Mouse (Mus musculus): ENCODE measurements around the gene Fkbp10. TPM values are rescaled to one million over a fixed set of nuclear protein-coding genes. Genes with fewer than 3 reads are reported as not detected.

Fkbp10 gene
- polyA plus RNA-seq, 1 experiment from 2014 or later: 212 TPM

DNA sequence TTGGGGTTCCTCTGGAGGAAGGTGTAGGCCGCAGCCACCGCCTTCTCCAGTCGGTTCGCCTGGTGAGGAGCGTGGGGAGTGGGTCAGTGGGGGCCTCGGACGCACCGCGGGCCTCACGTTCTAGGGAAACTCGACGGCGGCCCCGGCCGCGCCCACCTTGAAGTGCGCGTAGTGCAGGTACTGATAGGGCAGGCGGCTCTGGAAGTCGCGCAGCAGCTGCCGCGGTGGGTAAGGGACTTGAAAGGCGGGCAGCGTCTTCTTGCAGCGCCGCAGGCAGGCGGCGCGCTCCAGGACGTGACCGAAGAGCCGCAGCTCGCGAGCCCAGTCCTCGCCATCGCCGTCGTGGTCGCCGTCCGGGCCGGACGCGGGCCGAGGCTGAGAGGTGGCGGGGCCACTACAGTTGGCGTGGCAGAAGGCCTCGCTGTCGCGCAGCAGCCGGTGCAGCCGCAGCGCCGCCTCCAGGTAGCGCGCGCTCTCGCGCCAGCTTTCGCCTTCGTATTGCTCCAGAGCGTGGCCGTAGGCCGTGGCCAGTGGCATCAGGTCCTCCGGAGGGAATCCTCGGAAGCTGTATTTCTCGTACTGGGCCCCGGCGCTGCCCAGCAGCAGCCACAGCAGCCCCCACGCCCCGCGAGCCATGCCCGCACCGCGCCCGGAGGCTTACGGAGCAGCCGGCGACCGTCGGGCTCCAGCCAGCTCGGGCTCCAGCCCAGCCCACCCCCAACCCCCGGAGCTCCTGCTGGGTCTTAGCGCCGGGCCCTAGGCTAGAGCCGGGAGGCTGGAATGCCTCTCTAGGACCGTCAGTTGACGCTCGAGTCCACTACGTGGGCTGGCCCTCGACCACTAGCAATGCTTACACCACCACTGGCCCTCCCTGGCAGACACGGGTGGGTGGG, 1.2 kb upstream of the Fkbp10 start, which contains the start of gene P3h4:
P3h4 (minus strand) TSS at position 816 of the 893 bp plus-strand sequence.
- Histone ChIP-seq H3K27me3 (no peaks in the 10 kb centered on the region), H3K4me2 (replicated peaks) (peak within 1 kb of the TSS; percentile 79), H3K9me3 (replicated peaks) (no peaks in the 10 kb centered on the region), H3K27ac (replicated peaks) (peak within 1 kb of the TSS; percentile 94), H3K36me3 (peaks cover 11% of the 10 kb centered on the region), H3K4me3 (replicated peaks) (peak within 1 kb of the TSS; percentile 57), H3K9ac (peak within 1 kb of the TSS; percentile 66), H3K4me1 (peaks cover 60% of the 10 kb centered on the region)
- under 1% methylated on average over 92 of the region's 93 CpGs for WGBS
- ATAC-seq (ENCODE audit: insufficient number of reproducible peaks, low FRiP score, low TSS enrichment, low read depth): peak; percentile 95

DNA sequence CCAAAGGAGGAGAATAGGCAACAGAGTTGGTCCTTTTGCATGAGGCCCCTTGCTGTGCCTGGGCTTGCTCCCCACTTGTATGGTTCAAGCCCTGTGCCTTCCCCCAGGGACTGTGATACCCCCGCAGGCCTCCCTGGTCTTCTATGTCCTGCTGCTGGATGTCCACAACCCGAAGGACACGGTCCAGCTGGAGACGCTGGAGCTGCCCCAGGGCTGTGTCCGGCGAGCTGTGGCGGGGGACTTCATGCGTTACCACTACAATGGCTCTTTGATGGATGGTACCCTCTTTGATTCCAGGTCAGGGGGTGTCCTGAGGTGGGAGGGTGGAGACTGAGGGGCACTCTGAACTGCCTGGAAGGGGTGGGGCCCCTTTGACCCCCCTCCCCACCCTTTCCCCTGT, 6.0 kb downstream of the Fkbp10 start:
- no peak overlapping the region for H3K4me2 ChIP-seq (replicated peaks)
- H3K4me1 ChIP-seq: peaks cover 14% of the 10 kb centered on the region
- H3K4me3 ChIP-seq (replicated peaks): no peak overlapping the region
- 61% methylated on average over 8 of the region's 8 CpGs for WGBS
- H3K27me3 ChIP-seq: no peaks in the 10 kb centered on the region
- H3K27ac ChIP-seq (replicated peaks): no peak overlapping the region
- no peaks in the 10 kb centered on the region for H3K9me3 ChIP-seq (replicated peaks)
- ATAC-seq (ENCODE audit: insufficient number of reproducible peaks, low FRiP score, low TSS enrichment, low read depth): no peak
- H3K9ac ChIP-seq: no peak overlapping the region
- peaks cover 48% of the 10 kb centered on the region for H3K36me3 ChIP-seq

DNA sequence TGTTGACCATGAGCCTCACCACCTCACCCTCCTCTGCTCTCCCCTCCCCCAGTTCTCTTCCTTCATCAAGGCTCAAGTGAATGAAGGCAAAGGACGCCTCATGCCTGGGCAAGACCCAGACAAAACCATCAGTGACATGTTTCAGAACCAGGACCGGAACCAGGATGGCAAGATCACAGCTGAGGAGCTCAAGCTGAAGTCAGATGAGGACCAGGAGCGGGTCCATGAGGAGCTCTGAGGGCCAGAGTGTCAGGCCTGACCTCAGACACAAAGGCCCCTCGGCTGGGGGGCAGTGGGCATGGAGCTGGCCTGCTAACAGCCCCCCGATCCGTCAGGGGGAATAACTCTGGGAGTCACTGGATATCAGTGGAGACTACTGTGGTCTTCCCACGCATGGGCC, 8.3 kb downstream of the Fkbp10 start:
- no peak overlapping the region for H3K4me3 ChIP-seq (replicated peaks)
- no peak overlapping the region for H3K27ac ChIP-seq (replicated peaks)
- WGBS: 89% methylated on average over 7 of the region's 7 CpGs
- no peak for ATAC-seq (ENCODE audit: insufficient number of reproducible peaks, low FRiP score, low TSS enrichment, low read depth)
- H3K4me1 ChIP-seq: no peaks in the 10 kb centered on the region
- H3K27me3 ChIP-seq: no peaks in the 10 kb centered on the region
- H3K9me3 ChIP-seq (replicated peaks): no peaks in the 10 kb centered on the region
- H3K4me2 ChIP-seq (replicated peaks): no peak overlapping the region
- peaks cover 47% of the 10 kb centered on the region for H3K36me3 ChIP-seq
- H3K9ac ChIP-seq: no peak overlapping the region

DNA sequence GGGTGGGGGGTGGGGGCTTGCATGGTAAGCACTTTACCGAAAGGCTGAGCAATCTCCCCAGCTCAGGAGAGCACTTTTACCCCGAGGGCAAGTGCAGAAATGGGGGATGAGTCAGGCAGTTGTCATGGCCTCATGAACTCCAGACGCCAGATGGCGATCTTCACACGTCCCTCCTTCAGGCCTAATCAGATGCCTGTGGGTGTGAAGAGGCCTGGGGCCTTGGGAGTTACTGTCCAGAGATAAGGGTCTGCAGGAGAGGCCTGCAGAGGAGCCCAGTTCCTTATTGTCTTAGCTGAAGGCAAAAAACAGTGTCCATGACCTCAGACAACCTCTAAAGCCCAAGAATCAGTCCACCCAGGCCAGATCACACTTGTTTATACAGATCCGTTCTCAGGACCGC, 10.4 kb downstream of the Fkbp10 start:
- 31% methylated on average over 7 of the region's 7 CpGs for WGBS
- Histone ChIP-seq H3K9me3 (replicated peaks) (no peaks in the 10 kb centered on the region), H3K4me1 (no peaks in the 10 kb centered on the region), H3K27ac (replicated peaks) (no peak overlapping the region), H3K4me3 (replicated peaks) (no peak overlapping the region), H3K9ac (no peak overlapping the region), H3K27me3 (no peaks in the 10 kb centered on the region), H3K36me3 (peaks cover 56% of the 10 kb centered on the region), H3K4me2 (replicated peaks) (no peak overlapping the region)
- ATAC-seq (ENCODE audit: insufficient number of reproducible peaks, low FRiP score, low TSS enrichment, low read depth): no peak

DNA sequence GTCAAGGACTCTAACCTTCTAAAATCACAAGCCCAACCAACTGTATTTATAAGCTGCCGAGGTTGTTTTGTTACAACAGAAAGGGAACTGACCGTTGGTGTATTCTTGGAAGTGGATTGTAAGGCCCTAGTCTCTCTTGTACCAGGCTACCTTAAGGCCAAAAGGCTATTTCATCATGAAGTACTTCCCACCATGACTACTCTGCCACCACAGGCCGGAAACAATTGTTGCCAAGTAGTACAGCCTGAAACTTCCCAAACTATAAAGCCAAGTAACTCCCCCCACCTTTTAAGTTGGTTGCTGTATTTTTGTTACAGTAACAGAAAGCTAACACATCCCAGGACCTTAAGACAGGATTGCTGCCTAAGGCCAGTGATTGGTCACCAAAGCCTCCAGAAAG, 11.3 kb downstream of the Fkbp10 start:
- Histone ChIP-seq H3K4me2 (replicated peaks) (no peak overlapping the region), H3K27ac (replicated peaks) (no peak overlapping the region), H3K36me3 (peaks cover 52% of the 10 kb centered on the region), H3K9ac (no peak overlapping the region), H3K4me1 (no peaks in the 10 kb centered on the region), H3K4me3 (replicated peaks) (no peak overlapping the region), H3K27me3 (no peaks in the 10 kb centered on the region), H3K9me3 (replicated peaks) (no peaks in the 10 kb centered on the region)
- no peak for ATAC-seq (ENCODE audit: insufficient number of reproducible peaks, low FRiP score, low TSS enrichment, low read depth)
- 89% methylated on average over 3 of the region's 3 CpGs for WGBS

DNA sequence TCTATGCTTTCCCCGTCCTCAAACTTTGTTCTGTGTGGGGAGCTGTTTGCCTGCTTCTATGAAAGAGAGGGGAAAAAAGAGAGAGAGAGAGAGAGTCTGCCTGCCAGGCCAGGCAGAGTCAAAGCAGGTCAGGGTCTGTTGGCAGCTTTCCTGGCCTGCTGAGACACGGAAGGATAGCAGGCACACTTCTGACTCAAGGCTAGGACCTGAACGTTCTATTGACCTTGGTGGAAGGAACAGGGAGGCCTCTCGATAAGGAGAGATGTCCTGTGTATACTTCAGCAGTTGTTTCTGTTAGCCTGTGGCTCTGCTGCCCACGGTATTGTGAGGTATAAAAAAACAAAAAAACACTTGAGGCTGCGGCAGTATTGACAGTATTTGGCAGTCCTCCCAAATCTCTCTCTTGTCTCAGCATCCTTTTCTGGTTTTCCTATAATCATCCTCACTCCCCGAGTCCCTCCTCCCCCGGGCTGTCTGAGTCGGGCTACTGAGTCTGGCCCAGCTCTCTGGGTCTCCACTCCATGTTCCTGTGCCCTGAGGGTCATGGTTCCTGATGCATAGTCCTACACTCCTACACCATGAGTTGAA, 13.2 kb downstream of the Fkbp10 start:
- 54% methylated on average over 9 of the region's 9 CpGs for WGBS
- no peak overlapping the region for H3K27ac ChIP-seq (replicated peaks)
- no peak for ATAC-seq (ENCODE audit: insufficient number of reproducible peaks, low FRiP score, low TSS enrichment, low read depth)
- no peaks in the 10 kb centered on the region for H3K4me1 ChIP-seq
- no peak overlapping the region for H3K4me2 ChIP-seq (replicated peaks)
- no peaks in the 10 kb centered on the region for H3K9me3 ChIP-seq (replicated peaks)
- peaks cover 43% of the 10 kb centered on the region for H3K36me3 ChIP-seq
- no peak overlapping the region for H3K9ac ChIP-seq
- no peak overlapping the region for H3K4me3 ChIP-seq (replicated peaks)
- H3K27me3 ChIP-seq: no peaks in the 10 kb centered on the region

DNA sequence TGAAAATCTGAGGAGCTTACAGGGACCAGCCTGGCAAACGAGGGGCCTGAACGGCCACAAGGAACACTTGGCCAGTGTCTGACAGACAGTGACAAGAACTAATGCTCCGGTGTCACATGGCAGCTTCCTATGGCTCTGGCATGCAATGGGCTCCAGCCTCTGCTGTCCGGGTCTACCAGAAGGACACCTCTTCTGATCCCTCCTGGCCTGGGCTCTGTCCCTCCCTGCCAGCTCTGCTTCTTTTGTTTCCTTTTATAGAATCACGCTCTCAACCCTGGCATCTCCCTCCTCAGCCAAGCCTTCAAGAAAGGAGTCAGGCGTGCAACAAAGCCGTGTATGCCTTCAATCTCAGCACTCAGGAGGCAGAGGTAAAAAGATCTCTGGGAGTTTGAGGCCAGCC, 14.6 kb downstream of the Fkbp10 start:
- peaks cover 32% of the 10 kb centered on the region for H3K36me3 ChIP-seq
- 88% methylated on average over 7 of the region's 7 CpGs for WGBS

DNA sequence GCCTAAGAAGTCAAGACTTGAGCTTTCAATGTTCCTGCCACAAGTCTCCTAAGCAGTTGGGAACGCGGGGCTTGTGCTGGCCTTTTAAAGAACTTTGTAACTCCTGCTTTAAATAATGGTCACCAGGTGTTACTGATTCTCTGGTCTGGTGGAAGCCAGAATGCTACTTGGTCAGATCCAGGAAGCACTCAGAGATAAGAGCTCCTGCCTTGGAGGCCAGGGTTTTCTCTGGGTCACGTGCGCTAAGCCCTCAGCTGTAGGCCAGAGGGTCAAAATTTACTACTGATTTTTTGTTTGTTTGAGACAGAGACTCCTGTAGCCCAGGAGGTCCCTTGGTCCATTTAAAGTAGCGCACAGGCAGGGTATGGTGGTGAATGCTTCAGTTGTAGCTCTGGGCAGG, 16.5 kb downstream of the Fkbp10 start:
- Histone ChIP-seq H3K27ac (replicated peaks) (no peak overlapping the region), H3K4me3 (replicated peaks) (no peak overlapping the region), H3K36me3 (peaks cover 50% of the 10 kb centered on the region), H3K27me3 (no peaks in the 10 kb centered on the region), H3K4me1 (no peaks in the 10 kb centered on the region), H3K9ac (no peak overlapping the region), H3K9me3 (replicated peaks) (no peaks in the 10 kb centered on the region), H3K4me2 (replicated peaks) (no peak overlapping the region)
- no peak for ATAC-seq (ENCODE audit: insufficient number of reproducible peaks, low FRiP score, low TSS enrichment, low read depth)
- 92% methylated on average over 5 of the region's 5 CpGs for WGBS

More for the DNA sequence above, 14.6 kb downstream of the Fkbp10 start:
- Histone ChIP-seq H3K9ac (no peak overlapping the region), H3K4me2 (replicated peaks) (no peak overlapping the region), H3K4me1 (no peaks in the 10 kb centered on the region), H3K4me3 (replicated peaks) (no peak overlapping the region), H3K27me3 (no peaks in the 10 kb centered on the region), H3K27ac (replicated peaks) (no peak overlapping the region), H3K9me3 (replicated peaks) (no peaks in the 10 kb centered on the region)
- ATAC-seq (ENCODE audit: insufficient number of reproducible peaks, low FRiP score, low TSS enrichment, low read depth): no peak

DNA sequence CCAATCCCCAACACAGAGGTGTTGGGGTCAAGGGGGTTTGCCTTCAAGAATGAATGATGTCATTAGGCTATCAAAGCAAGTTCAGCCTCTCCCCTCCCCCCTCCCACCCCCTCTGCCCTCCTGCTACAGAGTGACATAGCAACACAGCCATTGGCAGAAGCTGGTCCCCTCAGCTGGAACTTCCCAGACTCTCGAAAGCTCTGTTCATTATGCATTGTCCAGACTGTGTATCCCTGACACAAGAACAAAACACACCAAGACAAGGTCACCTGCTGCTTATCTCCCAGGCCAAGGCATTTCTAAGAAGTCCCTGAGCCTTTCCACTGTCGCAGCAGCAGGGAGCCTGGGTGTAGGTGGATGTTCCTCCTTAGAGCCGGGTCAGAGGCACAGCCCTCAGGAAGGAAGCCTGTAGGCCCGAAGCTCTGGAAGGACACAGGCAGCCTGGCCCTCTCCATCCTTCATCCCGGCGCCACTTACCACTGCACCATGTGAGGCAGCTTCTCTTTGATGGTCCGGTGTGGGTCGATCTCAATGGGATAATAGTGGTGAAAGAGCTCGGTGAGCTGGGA, 20.3 kb downstream of the Fkbp10 start:
- Histone ChIP-seq H3K4me3 (replicated peaks) (no peak overlapping the region), H3K36me3 (peaks cover 53% of the 10 kb centered on the region), H3K27me3 (no peaks in the 10 kb centered on the region), H3K4me1 (peaks cover 15% of the 10 kb centered on the region), H3K9ac (no peak overlapping the region), H3K9me3 (replicated peaks) (no peaks in the 10 kb centered on the region), H3K4me2 (replicated peaks) (no peak overlapping the region), H3K27ac (replicated peaks) (no peak overlapping the region)
- WGBS: 78% methylated on average over 9 of the region's 9 CpGs
- ATAC-seq (ENCODE audit: insufficient number of reproducible peaks, low FRiP score, low TSS enrichment, low read depth): no peak

DNA sequence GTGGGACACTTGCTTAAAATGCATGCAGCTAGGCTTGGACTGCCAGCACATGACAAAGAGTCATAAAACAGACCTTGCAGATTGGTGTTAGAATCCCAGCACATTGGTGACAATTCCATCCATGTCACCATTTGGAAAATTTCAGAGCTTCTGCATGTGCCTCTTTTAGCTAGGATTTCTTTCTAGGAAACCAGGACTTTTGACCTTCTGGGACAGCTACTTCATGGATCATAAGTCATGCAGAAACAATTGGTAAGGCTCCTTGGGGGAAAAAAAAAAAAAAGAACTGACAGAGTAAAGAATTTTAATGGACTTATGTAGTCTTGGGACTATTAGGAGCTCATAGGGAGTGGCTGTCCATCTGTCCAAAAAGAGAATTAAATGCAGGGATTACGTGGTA, 22.4 kb downstream of the Fkbp10 start:
- H3K4me1 ChIP-seq: peaks cover 21% of the 10 kb centered on the region
- no peak overlapping the region for H3K4me3 ChIP-seq (replicated peaks)
- no peak overlapping the region for H3K4me2 ChIP-seq (replicated peaks)
- H3K27ac ChIP-seq (replicated peaks): no peak overlapping the region
- no peak overlapping the region for H3K9ac ChIP-seq
- ATAC-seq (ENCODE audit: insufficient number of reproducible peaks, low FRiP score, low TSS enrichment, low read depth): no peak
- no peaks in the 10 kb centered on the region for H3K27me3 ChIP-seq
- H3K9me3 ChIP-seq (replicated peaks): no peaks in the 10 kb centered on the region
- 69% methylated on average over 1 of the region's 1 CpGs for WGBS
- peaks cover 46% of the 10 kb centered on the region for H3K36me3 ChIP-seq

DNA sequence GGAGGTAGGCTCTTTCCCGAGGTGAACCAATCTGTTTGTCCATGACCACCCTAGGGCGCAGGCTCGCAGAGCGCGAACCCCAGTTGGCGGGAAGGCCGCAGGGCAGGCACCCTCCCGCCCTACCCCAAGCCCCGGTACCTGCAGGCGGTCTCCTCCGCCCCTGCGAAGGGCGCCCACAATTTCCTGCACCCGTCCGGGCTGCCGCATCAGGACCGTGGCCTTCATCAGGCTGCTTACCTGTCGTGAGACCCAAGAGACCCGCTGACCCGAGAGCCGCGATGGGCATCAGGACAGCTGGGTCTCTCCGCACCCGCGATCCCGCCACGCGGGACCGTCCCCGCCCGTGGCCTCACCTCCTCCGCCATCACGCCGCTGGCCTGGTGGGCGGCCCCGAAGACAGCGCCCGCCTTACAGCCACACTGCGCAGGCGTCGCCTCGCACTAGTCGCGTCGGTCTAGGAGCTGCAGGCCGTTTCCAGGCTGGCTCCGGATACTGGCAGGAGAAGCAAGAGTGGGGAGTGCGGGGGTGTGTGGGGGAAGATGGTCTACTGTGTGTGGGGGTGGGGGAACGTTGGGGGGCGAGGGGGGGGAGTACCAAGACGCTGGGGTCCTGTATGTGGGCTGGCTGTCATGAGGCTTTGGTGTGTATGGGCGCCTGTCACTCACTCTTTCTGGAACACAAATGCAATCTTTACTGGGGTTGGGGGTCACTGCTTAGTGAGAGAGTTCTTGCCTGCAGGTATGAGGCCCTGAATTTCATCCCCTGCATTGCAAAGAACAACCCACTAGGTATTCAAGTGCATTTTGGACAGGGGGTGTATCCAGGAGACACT, 25.4 kb downstream of the Fkbp10 start:
- Histone ChIP-seq H3K4me2 (replicated peaks) (peak overlapping the region; percentile 68), H3K4me1 (peaks cover 21% of the 10 kb centered on the region), H3K9ac (peak overlapping the region; percentile 95), H3K4me3 (replicated peaks) (peak overlapping the region; percentile 82), H3K27me3 (no peaks in the 10 kb centered on the region), H3K27ac (replicated peaks) (peak overlapping the region; percentile 73; the same call in 1 of the 2 replicates), H3K9me3 (replicated peaks) (no peaks in the 10 kb centered on the region), H3K36me3 (peaks cover 30% of the 10 kb centered on the region)
- ATAC-seq (ENCODE audit: insufficient number of reproducible peaks, low FRiP score, low TSS enrichment, low read depth): peak; percentile 96
- 2% methylated on average over 52 of the region's 52 CpGs for WGBS
